Mouse (Mus musculus) gastrocnemius, postnatal 36 days (tissue): Measurements from ENCODE around the gene Hlcs. TPM values are rescaled to one million over a fixed set of nuclear protein-coding genes. Genes with fewer than 3 reads are reported as not detected.

Experiments
- DNase-seq, 2 experiments: peaks; one replicate each; pipeline ENCODE4 v3.0.0; 2022
- intact Hi-C: fragments of 180-260 bp; cut with DNase I; formaldehyde crosslinking; loops from one replicate; pipeline ENCODE4 v1.15.1; 2025
- total RNA-seq, 2 experiments: library from RNA; stranded (reverse); gene quantifications; 2 replicates each; pipeline ENCODE4 v1.2.3; 2021

Hlcs gene
- total RNA-seq, 2 experiments from 2014 or later = 6.5 to 6.8 TPM

DNA sequence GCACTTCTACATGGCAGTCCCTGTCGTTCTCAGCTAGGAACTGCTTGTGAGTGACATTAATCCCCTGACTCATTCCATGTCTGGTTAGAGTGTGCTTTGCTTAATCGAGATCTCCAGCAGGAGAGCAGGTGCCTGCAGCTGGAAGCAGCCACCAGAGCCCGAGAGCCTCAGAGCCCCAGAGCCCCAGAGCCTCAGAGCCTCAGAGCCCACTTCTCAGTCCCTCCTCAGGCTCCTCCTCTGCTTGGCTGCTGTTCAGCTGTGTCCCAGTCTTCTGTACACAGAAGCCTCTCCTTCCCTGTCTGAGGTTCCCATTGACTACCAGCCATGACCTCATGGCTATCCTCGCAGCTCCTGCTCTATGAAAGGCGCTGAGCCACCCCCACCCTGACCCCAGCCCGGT, 196.0 kb downstream of the Hlcs start:
- DNase-seq = no peak
- intact Hi-C loops = no loop called here

DNA sequence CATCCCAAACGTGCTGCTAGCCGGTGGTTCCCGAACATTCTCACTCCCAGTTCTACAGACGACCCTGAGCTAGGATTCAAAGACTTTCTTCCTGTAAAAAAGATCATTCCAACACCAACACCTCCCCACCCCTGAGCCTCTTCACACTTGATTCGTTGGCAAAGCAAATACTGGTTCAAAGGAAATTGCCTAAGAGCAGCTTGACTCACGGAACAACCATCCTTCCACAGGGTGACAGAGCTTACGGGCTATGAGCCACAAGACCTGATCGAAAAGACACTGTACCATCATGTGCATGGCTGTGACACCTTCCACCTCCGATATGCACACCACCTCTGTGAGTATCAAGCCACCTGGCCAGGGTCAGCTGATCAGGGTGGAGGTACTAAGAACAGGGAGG, 198.7 kb downstream of the Hlcs start:
- no peak for DNase-seq
- intact Hi-C loops = no loop called here

- intact Hi-C loops = no loop called here
- no peak for DNase-seq
Observed at GRCm38 (mm10) chr16:94113160-94113559, 200.2 kb downstream of the Hlcs start.

GRCm38 (mm10) chr16:94097724-94098455, 215.5 kb downstream of the Hlcs start:
- intact Hi-C loops = no loop called here
- DNase-seq = no peak

DNA sequence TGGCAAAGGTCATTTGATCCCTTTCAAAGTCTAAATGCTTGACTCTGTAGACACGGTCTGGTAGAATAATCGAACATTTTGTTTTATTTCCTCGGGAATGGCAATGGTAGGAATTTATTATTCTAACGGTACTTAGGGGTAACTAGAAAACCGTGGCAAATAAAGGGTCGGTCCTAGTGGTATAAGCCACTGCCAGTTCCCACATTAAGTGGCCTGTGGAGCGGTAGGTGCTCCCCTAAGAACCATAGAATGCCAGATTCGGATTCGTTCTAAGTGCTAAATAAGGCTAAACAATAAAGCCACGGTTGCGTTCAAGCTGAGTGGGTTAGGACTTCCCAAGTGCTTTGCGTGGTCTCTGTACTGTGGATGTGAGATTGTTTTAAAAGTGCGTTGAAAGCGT, 216.9 kb downstream of the Hlcs start:
- intact Hi-C loops = no loop called here
- no peak for DNase-seq

GRCm38 (mm10) chr16:94095109-94095822, 218.1 kb downstream of the Hlcs start:
- DNase-seq = no peak
- intact Hi-C loops = no loop called here

DNA sequence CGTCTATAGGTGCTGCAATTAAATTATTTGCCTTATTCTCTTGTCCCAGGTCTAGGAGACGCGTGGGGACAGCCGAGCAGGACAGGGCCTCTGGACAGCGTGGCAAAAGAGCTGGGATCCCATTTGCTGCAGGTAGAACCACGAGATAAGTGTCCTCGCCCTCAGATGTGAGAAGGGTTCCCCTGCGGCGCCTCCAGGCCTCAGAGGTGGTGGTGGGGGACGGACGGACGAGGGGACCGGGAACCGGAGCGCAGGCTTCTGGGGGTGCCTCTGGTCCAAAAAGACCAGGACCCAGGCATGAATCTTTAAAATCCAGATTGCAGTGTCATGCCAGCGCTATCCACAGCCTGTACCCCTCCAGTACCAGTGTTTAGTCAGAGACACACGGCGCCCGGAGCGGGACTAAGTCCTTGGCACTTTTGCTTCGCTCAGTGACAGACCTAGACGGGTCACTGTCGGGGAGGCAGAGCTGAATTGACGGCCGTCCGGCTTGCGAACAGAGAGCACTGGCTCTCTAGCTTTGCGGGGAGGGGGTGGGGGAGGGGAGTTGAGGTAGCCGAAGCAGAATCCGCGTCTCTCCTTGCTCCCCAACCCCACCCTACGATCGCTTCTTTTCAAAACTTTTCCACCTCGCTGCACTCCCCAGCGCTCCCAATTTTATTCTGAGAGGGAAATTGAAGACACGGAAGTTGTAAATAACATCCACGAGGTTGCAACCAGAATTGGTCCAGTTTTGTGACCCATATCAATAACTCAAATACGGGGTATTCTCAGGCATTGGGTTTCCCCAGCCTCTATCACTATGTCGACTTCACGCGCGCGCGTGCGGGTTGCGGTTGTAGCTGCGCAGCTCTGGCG, 218.9 kb downstream of the Hlcs start:
- intact Hi-C loops = no loop called here
- DNase-seq = no peak

DNA sequence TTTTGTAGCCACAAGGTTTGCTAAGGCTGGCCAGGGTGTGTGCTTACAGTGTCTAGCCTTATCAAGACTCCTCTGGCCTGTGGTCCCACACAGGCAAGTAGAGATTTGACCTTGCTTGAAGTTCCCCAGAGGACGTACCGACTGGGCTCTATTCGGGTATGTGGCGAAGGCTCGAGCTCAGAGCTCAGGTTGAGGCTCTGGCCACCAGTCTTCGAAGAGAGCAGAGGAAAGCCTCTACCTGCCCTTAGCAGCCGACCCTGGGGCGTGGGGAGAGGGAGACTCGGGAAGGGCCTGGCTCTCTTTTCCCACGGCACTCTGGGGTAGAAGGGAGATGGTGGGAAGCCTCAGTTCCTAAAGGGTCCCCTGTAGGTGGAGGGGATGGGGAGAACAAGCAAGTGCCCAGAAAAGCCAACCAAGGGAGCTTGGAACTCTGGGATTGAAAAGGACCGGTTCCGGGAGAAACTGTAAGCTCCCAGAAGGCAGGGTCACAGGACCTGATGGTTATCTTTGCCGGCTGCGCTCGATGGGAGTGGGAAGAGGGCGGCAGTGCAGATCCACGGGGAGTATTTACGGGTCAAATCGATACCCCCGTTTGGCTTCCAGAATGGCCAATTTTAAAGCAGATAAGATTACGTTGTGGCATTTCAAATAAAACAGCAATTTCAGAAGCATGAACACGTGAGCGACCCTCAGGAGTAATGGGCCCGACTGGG, 220.1 kb downstream of the Hlcs start:
- DNase-seq = no peak
- intact Hi-C loops = no loop called here

- intact Hi-C loops = no loop called here
- DNase-seq = no peak
Observed at GRCm38 (mm10) chr16:94092511-94093150, 220.7 kb downstream of the Hlcs start.

- intact Hi-C loops = no loop called here
- no peak for DNase-seq
Observed at GRCm38 (mm10) chr16:94088819-94089692, 224.3 kb downstream of the Hlcs start.

GRCm38 (mm10) chr16:94088226-94088748, 225.1 kb downstream of the Hlcs start:
- no peak for DNase-seq
- intact Hi-C loops = no loop called here

DNA sequence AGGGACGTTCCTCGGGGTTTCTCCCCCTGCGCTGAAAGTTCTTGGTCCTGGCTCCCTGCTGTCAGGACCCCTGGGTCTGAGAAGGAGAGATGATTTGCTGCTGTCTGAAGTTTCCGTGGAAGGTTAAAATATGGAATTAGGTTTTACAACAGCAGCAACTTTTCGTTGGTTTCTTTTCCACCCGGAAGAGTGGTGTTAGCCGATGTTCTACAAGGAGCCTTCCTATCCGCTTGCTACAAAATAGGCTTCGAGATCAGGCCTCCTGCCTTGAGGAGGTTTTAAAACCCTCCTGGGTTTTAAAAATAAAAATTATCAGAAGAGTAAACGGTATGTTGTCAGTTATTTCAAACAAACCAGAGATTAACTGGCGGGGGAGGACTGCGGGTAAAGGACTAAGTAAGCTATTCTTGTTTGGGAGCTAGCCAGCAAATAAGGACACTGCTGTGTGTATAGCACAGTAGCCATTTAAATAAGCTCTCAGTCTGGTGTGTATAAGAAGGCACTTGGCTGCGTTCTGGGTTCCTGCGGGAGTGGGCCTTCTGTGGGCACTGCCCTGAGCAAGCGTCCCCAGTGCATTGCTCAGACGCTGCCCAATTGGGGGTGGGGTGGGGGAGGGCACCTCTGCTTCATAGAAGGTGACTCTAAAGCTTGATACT, 225.7 kb downstream of the Hlcs start:
- no peak for DNase-seq
- intact Hi-C loops = no loop called here

- no peak for DNase-seq
- intact Hi-C loops = no loop called here
Observed at GRCm38 (mm10) chr16:94086701-94087569, 226.4 kb downstream of the Hlcs start.

GRCm38 (mm10) chr16:94085603-94086285, 227.6 kb downstream of the Hlcs start:
- no peak for DNase-seq
- intact Hi-C loops = no loop called here

GRCm38 (mm10) chr16:94084711-94085602, 228.4 kb downstream of the Hlcs start, which contains the start of gene Sim2:
TSS of gene Sim2 (plus strand) at chr16:94084931.
- intact Hi-C loops = no loop called here
- peak; percentile 30 to 35 for DNase-seq
